Mouse (Mus musculus) neural tube, embryonic 10.5 days (tissue): ENCODE results near the gene Lcn11.

Source experiments
- DNase-seq: peaks from one replicate; pipeline ENCODE4 v3.0.0-alpha.2; 2017; ENCODE audit warnings: low spot score; ENCODE audit errors: extremely low spot score

Gene Lcn11

DNA sequence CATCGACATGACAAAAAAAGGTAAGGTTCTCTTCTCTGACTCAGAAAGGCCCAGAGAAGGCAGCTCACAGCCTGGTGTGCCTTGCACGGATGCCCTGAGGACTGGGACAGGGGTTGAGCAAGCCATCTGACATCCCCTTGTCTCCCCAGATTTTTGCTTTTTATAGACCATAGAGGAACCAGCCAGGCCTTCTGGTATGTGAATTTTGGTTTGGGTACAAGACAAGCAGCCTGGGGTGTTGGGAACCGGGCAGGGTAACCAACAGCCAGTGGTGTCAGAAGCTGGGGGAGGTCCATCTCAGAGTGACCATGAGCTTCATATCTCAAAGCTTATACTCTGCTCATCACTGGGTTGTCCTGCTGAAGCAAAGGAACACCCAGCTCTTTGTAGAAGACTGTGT lies 47.9 kb downstream of the Lcn11 start:
- DNase-seq = no peak

DNA sequence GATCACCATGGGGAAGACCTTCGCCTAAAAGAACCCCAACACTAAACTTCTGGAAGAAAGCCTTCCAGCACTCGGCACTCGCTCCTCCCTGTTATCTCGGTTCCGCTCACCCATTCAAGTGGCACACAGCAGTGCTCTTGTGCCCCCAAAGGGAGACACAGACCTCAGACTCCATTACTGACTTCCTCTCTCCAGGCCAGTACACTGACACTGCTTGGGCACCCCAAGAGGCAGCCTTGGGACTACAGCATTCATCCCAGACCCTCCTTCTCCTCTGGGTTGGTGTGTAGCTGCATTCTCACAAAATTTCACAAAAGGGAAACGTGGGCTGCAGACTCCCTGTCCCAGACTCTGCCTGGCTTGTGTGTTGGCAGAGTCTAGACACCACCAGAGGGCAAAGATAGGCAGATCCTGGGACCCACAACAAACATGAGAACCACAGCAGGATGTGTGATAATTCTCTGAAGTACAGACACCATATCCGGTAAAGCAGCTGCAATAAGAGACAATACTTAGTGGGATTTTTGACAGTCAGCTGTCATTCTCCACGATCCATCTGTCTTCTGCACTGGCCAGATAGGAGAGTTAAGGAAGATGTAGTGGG lies 51.6 kb downstream of the Lcn11 start:
- no peak for DNase-seq
